Mouse (Mus musculus) G1E (cell line): Measurements from ENCODE around the gene Olfr679.
"Not testable (repeated sequence)": the region's sequence is repeated elsewhere in the genome, so short reads cannot be mapped to it uniquely, and the experiment has no call there.

Experiments
- CTCF ChIP-seq: IDR thresholded peaks from 2 replicates; pipeline ENCODE4 v1.5.1; 2012; ENCODE audit warnings: low read depth, low read length, inconsistent platforms, mixed read lengths
- GATA1 ChIP-seq: IDR thresholded peaks from 2 replicates; pipeline ENCODE4 v1.6.1; 2012; ENCODE audit warnings: borderline replicate concordance, low read length, inconsistent platforms, mixed read lengths
- GATA2 ChIP-seq: IDR thresholded peaks from 2 replicates; pipeline ENCODE4 v1.6.1; 2012; ENCODE audit warnings: low read depth, low read length, inconsistent platforms, borderline replicate concordance

DNA sequence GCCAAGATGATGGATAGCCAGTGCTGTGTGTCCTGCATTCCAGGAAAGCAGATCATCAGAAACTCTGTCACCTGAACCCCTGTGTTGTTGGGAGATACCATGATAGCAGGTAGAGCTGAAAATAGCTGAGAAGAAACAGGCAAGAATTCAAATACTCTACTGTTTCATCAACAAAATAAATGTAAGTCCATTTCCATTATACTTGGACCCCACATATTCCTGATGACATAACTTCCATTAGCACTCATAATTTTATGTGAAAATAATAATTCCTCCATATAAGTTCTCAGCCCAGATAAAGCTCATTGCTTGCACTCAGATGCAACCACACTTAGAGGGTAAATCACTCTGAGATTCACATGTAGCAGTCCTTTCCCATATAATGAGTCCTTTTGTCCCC, 11.7 kb downstream of the Olfr679 start, which contains the start of gene Olfr680-ps1:
- not testable (repeated sequence) for TF ChIP-seq CTCF, GATA1, GATA2
